Mouse (Mus musculus): ENCODE measurements at regions not wholly inside any gene's neighbourhood (a gene's known extent, or its start where the extent isn't known, plus 50 kb on each side); places are given as distances from the start of the nearest gene placed in this dataset.
"Not testable (repeated sequence)": the region's sequence is repeated elsewhere in the genome, so short reads cannot be mapped to it uniquely, and the experiment has no call there.

DNA sequence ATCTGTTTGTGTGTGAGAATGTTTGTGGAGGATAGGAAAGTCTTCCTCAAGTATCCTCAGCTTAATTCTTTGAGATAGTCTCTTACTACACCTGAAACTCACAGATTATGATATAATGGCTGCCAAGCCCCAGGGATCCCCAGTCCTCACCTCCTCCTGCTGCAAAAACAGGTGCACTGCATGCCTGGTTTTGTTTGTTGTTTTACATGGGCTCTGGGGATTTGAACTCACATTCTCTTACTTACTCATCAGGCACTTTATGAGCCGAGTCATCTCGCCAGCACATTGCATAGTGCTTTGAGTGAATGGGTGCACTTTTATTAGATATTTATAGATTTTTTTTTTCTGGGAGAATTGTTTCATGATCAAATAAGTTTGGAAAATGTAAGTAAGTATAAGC, 56.3 kb downstream of the Mterf1b start:
- DNase-seq (ENCODE audit: inconsistent ontology term): no peak

DNA sequence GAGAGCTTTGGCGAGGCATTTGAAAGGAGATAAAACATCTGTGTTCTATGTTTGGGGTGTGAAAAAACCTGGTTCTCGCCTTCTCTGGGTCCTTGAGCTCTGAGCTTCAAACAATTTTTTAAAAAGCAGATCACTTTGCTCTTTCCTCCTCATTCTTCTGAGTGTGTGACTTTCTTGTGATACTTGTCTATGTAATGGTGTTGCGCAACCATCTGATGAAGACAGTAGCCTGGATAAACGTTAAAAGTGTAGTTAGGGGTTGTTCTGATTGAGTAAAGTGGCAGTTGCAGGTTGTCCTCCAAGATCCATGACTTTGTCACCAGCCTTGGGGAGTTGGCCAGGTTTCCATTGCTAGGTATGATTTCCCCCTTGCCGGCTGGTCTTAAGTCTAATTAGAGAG, 62.1 kb downstream of the Mterf1b start:
- DNase-seq (ENCODE audit: inconsistent ontology term): not testable (repeated sequence)

DNA sequence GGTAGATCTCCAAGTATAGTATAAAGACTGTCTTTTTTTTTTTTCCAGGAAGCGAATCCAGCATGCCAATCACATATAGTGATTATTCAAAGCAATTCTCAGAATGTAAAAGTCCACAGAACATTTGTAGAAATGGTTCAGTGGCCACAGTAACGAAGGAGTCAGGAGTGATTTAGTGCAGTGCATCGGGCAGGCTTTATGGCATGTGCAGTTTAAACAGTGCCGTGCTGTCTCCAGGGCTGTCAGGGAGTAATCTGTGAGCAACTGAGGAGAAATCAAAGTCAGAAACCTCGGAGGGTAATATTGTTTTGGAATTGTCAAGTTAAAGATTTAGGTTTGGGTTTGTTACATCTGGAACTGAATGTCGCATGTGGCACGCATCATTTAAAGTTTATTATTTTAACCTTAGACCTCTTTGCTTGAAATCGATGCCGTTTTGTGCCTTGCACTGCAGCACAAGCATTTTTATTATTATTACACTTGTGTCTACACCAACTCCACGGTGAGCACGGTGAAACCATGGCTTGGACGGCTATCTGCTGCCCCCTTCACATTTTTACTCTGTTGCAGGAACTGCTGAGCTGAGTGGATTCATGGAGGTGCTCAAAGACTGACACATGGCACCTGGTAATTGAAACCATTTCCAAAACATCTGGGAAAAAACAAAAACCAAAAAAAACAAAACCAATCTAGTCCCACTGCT, 65.0 kb downstream of the Mterf1b start:
- no peak for DNase-seq (ENCODE audit: inconsistent ontology term)

GRCm38 (mm10) chr5:4259260-4259659, 67.1 kb downstream of the Mterf1b start:
- DNase-seq (ENCODE audit: inconsistent ontology term): no peak

DNA sequence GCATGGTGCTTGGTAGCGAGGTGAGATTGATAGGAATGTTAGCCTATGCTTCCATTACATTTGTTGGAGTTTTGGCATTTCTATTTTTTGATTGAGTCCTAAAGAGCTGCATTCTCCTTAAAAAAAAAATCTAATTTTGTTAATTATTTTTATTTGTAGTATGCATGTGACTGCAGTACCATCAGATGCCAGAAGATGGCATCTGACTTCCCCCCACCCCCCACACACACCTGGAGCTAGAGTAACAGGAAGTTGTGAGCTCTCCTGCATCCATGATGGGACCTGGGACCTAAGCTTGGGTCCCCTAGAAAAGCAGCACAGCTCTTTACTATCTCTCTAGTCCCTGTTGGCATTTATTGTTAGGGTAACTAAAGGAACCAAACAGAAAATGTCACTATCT, 70.5 kb downstream of the Mterf1b start:
- no peak for DNase-seq (ENCODE audit: inconsistent ontology term)

DNA sequence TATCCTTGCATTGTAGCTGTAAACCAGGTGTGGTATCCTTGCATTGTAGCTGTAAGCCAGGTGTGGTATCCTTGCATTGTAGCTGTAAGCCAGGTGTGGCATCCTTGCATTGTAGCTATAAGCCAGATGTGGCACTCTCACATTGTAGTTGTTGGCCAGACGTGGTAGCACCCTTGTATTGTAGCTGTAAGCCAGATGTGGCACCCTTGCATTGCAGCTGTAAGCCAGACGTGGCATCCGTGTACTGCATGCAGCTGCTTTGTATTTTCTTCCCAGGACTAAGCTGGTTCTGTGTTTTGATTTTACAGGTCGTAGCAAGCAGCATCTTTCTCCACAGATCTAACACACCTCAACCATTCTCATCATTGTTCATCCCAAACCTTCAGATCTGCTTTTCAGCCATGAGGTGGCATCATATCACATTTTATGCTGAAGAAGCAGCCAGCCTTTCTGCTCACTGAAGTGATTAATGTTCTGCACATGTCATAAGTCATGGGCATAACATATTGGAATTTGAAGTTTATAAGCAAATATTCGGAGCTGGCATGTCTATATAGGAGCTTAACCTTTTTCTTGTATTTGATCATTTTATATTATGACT, 71.5 kb downstream of the Mterf1b start:
- DNase-seq (ENCODE audit: inconsistent ontology term): peak; percentile 52

DNA sequence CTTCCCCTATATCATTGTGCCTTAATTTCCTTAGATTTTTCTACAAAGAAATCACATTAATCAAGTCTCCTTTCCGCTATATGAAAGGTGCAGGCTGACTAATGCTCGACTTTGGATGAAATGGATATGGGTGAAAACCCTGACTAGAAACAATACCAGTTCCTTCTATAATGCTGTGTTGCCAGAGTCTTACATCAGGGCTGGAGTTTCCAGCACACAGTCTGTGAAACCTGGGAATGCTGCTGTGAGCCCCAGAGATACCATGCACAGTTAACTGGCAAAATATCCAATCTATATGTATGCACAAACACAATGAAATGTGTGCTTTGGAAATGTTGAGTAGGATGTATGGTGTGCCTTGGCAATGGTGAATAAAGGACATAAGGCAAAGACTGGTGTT, 75.5 kb downstream of the Mterf1b start:
- DNase-seq (ENCODE audit: inconsistent ontology term): no peak

DNA sequence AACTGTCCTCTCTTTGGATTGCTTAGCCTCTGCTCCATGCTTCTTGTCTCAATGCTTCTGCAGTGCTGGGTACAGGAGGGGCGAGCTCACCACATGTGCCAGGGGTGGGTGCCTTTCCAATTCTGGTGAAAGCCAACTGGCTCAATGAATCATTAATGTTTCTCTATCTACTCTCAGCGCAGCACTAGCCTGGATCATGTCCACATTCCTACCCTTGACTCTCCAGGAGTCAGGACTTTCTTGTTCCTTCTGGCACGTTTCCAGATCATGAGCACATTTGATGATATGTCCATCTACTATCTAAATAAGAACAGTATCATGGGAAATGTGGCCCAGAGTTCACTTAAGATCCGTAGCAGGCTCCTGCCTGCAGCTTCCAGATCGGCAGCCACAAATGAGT, 80.8 kb downstream of the Mterf1b start:
- DNase-seq (ENCODE audit: inconsistent ontology term): no peak

DNA sequence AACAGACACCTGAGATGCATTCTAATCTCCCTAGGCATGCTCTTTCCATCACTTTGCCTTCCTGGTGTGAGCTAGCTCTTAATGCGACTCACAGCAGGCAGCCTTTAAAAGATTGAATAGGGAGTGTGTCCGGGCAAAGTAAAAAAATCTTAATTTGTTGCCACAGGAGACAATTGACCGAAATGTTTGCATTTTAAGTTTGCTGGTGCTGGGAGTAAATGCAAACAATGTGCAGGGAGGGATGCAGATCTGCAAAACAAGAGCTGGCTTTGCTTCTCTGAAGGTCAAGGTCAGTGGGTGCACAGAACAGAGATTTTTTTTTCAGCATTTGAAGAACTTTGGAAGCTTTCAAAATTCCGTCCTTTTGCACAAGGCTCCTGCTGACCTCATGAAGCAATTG, 111.4 kb downstream of the Mterf1b start:
- no peak for DNase-seq (ENCODE audit: inconsistent ontology term)

DNA sequence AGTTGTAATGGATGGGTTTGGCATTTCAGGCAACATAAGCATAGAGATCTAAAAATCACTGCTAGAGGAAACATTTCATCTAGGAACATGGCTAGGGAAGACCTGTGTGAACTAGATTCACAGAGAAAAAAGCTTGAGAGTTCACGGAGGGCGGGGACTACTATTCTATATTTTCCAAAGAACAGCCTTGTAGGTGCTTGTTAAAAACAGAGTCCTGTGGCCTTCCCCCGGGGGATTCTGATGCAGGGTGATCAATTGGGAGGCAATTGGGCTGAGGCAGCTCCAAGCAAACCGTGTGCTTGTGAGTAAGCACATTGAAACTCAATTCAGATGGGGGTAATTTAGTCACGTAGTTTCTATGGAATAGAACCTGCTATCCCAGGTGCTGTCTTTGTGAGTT, 112.0 kb downstream of the Mterf1b start:
- DNase-seq (ENCODE audit: inconsistent ontology term): no peak

DNA sequence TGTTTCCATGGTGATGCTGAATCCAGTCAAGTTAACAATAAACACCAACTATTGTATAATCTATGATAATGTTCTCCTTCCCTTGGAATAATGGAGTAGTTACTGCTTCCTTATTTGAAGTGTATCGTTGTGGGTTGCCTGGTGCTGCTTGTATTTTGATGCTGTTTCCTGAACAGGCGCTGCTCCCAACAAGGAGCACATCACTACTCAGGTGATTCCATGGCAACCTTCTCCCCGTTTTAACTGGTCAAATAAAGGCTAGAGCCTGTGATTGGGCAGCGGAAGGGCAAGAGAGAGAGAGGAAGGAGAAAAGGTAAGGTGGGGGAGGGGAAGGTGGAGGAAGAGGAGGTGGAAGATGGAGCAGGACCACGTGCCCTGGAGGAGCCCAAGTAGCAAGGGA, 116.3 kb downstream of the Mterf1b start:
- no peak for DNase-seq (ENCODE audit: inconsistent ontology term)

DNA sequence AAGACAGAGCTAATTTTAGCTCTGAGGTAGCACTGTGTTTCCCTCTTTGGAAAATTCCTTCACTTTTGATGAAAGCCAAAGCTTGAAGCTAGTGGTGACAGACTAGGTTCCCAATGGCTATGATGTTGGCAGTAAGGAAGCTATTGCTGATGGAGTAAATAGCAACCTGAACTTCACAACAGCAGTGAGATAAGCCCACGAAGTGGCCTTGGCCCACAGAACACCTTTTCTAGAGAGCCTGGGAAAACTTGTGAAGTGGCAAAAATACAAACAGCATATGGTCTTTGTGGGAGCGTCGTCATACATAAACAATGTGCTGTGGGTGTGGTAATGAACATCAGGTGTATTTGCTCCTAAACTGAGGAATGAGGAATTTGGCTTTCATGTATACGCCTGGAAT, 119.0 kb downstream of the Mterf1b start:
- DNase-seq (ENCODE audit: inconsistent ontology term): no peak

- DNase-seq (ENCODE audit: inconsistent ontology term): peak; percentile 91
These were observed 119.4 kb downstream of the Mterf1b start for GRCm38 (mm10) chr5:4311599-4311998.

DNA sequence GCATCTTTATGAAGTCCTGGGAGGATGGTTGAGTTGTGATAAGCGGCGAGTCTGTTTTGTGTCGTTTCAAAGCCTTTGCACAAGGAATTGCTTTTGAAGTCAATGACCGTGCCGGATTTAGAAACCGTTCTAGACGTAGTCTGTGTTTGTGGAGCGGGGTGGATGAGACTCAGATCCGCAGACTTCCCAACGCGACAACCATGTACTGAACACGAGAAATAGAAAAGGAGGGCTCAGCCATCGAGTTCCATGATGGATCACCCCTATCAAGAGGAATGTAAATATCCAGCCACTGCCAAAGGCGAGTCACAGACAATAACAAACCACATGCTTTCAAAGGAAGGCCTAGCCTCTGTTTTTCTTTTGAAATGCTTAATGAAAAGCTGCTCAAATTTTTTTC, 120.5 kb downstream of the Mterf1b start:
- DNase-seq (ENCODE audit: inconsistent ontology term): no peak

DNA sequence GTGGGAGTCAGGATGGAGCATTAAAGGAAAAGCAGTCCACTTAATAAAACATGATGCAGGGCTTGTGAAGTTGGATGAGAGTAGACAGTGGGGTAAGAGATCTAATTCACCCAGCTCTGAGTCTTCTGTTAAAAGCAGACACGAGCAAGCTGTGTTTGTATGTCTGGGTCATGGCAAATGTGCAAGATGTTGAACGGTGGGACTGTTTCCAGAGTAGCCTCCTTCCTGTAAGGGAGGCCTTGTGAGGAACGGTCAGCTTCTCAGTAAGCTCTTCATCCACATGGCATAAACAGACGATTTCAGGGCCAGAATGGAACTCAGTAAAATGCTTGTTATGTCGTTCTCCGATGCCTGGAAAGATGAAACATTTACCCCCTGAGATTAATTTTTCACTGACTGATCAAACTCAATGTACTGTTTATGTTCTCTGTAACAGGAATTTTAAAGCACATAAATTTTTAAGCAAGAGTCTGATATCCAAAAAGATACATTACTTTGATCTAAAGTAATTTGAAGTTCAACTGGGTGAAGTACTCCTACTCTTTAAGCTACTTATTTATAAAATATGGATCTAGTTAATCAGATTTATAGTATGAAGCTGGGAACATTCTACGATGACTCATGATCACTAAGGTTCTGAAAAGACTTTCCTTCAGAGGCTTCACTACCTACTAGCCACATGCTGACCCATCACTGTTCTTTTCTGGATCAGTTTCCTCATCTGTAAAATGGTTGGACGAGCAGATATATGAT, 130.6 kb downstream of the Mterf1b start:
- DNase-seq (ENCODE audit: inconsistent ontology term): no peak

DNA sequence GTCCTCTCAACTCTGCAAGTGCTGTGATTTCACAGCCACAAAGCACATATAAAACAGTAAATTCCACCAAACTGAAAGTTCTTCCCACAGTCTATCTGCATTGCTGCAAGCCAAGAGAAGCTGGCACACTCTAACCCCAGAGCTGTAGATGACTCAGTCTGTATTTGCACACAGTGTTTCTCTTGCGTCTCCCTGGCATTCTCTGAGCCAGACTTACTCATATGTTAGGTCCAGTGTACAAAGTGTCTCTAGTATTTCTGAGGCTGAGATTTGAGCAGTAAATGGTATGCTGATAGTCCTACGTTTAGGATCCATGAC, 131.2 kb downstream of the Mterf1b start:
- DNase-seq (ENCODE audit: inconsistent ontology term): peak; percentile 74

DNA sequence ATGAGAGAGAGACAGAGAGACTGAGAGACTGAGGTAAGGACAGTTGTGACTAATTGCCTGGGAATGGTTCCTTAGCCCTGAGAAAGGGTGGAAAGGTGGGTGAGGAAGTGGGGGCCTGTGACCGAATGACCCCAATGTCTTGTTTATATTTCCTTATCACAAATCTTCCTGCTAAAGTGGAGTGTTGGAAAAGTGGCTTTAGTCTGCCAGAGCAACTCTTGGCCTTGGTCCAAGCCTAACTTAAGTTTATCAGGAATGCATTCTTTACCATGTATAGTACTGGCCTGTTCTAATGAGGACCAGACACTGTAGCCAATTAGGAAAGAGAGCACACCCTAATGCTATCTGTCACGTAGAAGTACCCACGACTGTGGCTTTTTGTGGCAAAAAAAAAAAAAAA, 133.6 kb downstream of the Mterf1b start:
- no peak for DNase-seq (ENCODE audit: inconsistent ontology term)

DNA sequence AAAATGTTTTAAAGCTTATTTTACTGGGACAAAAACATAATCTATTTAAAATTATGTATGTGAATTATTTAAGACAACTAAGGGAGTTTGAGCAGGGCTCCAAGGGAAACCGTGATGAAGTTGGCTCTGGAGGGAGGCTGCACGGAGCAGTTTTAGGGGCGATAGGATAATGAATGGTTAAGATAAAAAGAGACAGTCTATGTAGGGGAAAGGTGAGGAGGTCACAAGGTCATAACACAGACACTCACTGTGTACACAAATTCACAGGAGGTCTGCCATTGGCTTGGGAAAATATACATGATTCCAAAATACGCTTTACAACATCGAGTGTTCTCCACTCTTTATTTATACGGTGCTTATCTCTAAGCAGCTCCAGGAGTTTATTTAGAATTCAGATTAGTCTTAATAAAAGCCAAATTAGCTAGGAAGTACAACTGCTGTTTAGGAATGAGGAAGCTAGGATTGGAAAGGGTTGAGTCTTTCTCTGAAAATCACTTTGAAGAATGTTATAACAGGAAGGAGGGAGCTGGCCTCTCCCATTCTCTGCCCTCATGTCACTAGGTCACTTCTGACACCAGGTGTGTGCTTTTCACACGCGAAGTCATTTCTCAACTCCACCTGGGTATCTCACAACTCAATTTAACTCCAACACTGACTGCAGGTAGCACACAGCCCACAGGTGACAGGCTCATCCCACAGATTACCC, 134.3 kb downstream of the Mterf1b start:
- DNase-seq (ENCODE audit: inconsistent ontology term): no peak

DNA sequence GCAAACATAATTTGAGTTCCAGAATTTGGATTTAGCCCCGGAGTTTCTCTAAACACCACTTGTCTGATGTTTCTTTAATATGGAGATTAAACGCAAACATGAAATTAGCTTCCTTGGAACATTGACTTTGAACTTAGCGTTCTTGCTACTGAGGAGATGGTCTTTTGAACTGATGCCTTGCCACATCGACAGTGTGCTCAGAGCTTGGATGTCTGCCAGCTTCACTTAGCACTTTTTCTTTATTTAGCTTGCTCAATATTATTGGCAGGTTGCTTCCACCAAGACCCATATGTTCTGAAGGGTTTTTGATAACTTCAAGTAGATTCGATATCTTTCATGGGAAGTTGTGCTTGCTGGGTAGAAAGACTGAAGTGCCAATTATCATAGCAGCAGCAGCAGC, 143.5 kb downstream of the Mterf1b start:
- no peak for DNase-seq (ENCODE audit: inconsistent ontology term)

GRCm38 (mm10) chr5:4341956-4342355, 149.8 kb downstream of the Mterf1b start:
- no peak for DNase-seq (ENCODE audit: inconsistent ontology term)

DNA sequence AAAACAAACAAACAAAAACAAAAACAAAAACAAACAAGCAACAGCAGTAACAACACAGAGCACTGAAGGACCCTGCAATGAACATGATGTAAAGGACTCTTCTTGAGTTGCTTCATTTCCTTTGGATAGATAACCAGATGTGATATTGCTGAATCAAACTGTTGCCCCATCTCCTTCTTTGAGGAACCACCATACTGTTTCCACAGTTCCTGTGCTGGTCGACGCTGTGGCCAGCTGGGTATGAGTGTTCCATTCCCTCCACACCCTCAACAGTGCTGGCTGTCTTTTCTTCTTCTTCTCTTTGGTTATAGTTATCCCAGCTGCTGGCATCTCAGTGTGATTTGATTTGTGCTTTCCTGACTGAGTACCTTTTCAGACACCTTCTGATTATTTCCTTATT, 152.3 kb downstream of the Mterf1b start:
- DNase-seq (ENCODE audit: inconsistent ontology term): no peak

GRCm38 (mm10) chr5:4348334-4348733, 156.2 kb downstream of the Mterf1b start:
- DNase-seq (ENCODE audit: inconsistent ontology term): no peak

GRCm38 (mm10) chr5:4349943-4350342, 157.8 kb downstream of the Mterf1b start:
- no peak for DNase-seq (ENCODE audit: inconsistent ontology term)

Data from Muller cell, postnatal 12 days (primary cell).